Mouse (Mus musculus): ENCODE data around the gene Olfr1241. TPM values are rescaled to one million over a fixed set of nuclear protein-coding genes. Genes with fewer than 3 reads are reported as not detected.

Gene Olfr1241
- not detected in 2 replicates for polyA plus RNA-seq (2012)

GRCm38 (mm10) chr2:89487026-89487425 is at the start of gene Olfr1241:
Gene Olfr1241, minus strand, starts transcription at chr2:89487126.
- no peak for TF ChIP-seq GATA1 (IDR thresholded peaks at IDR 0.05; ENCODE audit: low read length)

DNA sequence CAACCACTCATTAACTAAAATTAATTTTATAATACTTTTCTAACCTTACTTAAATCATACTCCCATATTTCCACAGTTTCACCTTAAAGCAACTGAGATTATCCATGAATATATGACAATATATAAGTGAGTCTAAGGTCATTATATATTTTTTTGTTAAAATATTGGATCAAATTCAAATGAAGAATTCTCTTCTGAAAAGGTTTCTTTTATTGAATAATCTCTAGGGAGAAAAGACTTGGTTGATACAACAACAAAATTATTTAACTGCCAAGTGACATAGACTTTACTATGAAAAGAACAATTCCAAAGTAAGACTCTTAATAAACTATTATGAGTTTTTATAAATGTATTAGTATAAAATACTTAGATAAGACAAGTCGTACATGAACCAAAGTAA is 44.5 kb upstream of the Olfr1241 start, which contains the start of gene Olfr1243:
Gene Olfr1243 (minus strand): TSS at position 101 of the 400 bp plus-strand sequence.
- TF ChIP-seq GATA1 (IDR thresholded peaks at IDR 0.05; ENCODE audit: low read length), result no peak

- TF ChIP-seq GATA1 (IDR thresholded peaks at IDR 0.05; ENCODE audit: low read length), result no peak
Observed at GRCm38 (mm10) chr2:89498235-89498634, 11.3 kb upstream of the Olfr1241 start, which contains the start of gene Olfr1242. Gene Olfr1242, minus strand, starts transcription at chr2:89498335.

GRCm38 (mm10) chr2:89442900-89443299 is 44.0 kb downstream of the Olfr1241 start, which contains the start of gene Olfr1240:
Gene Olfr1240, minus strand, starts transcription at chr2:89443000.
- TF ChIP-seq GATA1 (IDR thresholded peaks at IDR 0.05; ENCODE audit: low read length), result no peak

Other genes starting within 250 kb of the Olfr1241 start
- not detected in 2 replicates for gene Olfr1228, start 233.1 kb downstream of the Olfr1241 start, polyA plus RNA-seq (2012)
- gene Olfr1229, start 199.1 kb downstream of the Olfr1241 start, polyA plus RNA-seq (2012), result not detected in 2 replicates
- gene Olfr1230, start 189.9 kb downstream of the Olfr1241 start, polyA plus RNA-seq (2012), result not detected in 2 replicates
- gene Olfr1231, start 180.1 kb downstream of the Olfr1241 start, polyA plus RNA-seq (2012), result not detected in 2 replicates
- not detected in 2 replicates for gene Olfr1232, start 157.5 kb downstream of the Olfr1241 start, polyA plus RNA-seq (2012)
- not detected in 2 replicates for gene Olfr1233, start 144.7 kb downstream of the Olfr1241 start, polyA plus RNA-seq (2012)
- gene Olfr1234, start 122.3 kb downstream of the Olfr1241 start, polyA plus RNA-seq (2012), result not detected in 2 replicates
- gene Olfr1238, start 77.5 kb downstream of the Olfr1241 start, polyA plus RNA-seq (2012), result not detected in 2 replicates
- not detected in 2 replicates for gene Olfr1239, start 66.7 kb downstream of the Olfr1241 start, polyA plus RNA-seq (2012)
- not detected in 2 replicates for gene Olfr1240, start 44.1 kb downstream of the Olfr1241 start, polyA plus RNA-seq (2012)
- not detected in 2 replicates for gene Olfr1242, start 11.2 kb upstream of the Olfr1241 start, polyA plus RNA-seq (2012)
- not detected in 2 replicates for gene Olfr1243, start 44.4 kb upstream of the Olfr1241 start, polyA plus RNA-seq (2012)
- gene Olfr1245, start 91.3 kb upstream of the Olfr1241 start, polyA plus RNA-seq (2012), result not detected in 2 replicates
- gene Olfr1246, start 106.0 kb upstream of the Olfr1241 start, polyA plus RNA-seq (2012), result not detected in 2 replicates
- gene Olfr1247, start 127.0 kb upstream of the Olfr1241 start, polyA plus RNA-seq (2012), result not detected in 2 replicates
- gene Olfr1248, start 131.1 kb upstream of the Olfr1241 start, polyA plus RNA-seq (2012), result not detected in 2 replicates
- gene Olfr1249, start 147.9 kb upstream of the Olfr1241 start, polyA plus RNA-seq (2012), result not detected in 2 replicates
- gene Olfr1250, start 174.3 kb upstream of the Olfr1241 start, polyA plus RNA-seq (2012), result not detected in 2 replicates
- gene Olfr1251, start 184.8 kb upstream of the Olfr1241 start, polyA plus RNA-seq (2012), result not detected in 2 replicates
- gene Olfr1252, start 237.9 kb upstream of the Olfr1241 start, polyA plus RNA-seq (2012), result not detected in 2 replicates

Measured in G1E-ER4 (cell line).